Mouse (Mus musculus): ENCODE results near the gene Foxd2. TPM values are rescaled to one million over a fixed set of nuclear protein-coding genes. Genes with fewer than 3 reads are reported as not detected.

The Foxd2 gene
- polyA plus RNA-seq, 1 experiment: not detected

- no peak for TF ChIP-seq EP300 (IDR thresholded peaks at IDR 0.05; ENCODE audit: insufficient read depth, low read depth, low read length)
- no peak for TF ChIP-seq CTCF (IDR thresholded peaks at IDR 0.05; ENCODE audit: low read depth, low read length)
- TF ChIP-seq POLR2A (IDR thresholded peaks at IDR 0.05; ENCODE audit: insufficient read depth, low read length): no peak
- H3K9ac ChIP-seq (ENCODE audit: low read depth, poor library complexity, severe bottlenecking): no peak overlapping the region
- H3K36me3 ChIP-seq (ENCODE audit: control insufficient read depth, insufficient read depth, low read length, poor library complexity, severe bottlenecking): no peaks in the 10 kb centered on the region
- H3K4me3 ChIP-seq (ENCODE audit: low read depth, low read length): no peak overlapping the region
- no peaks in the 10 kb centered on the region for H3K27me3 ChIP-seq (ENCODE audit: control insufficient read depth, insufficient read depth, low read length, poor library complexity, severe bottlenecking)
- H3K4me1 ChIP-seq (ENCODE audit: control insufficient read depth, insufficient read depth, low read length): no peaks in the 10 kb centered on the region
- no peak overlapping the region for H3K27ac ChIP-seq (ENCODE audit: insufficient read depth, low read length)
- no peaks in the 10 kb centered on the region for H3K9me3 ChIP-seq (replicated peaks; ENCODE audit: control insufficient read depth, insufficient read depth, low read length, poor library complexity, severe bottlenecking)
These were observed 37.7 kb upstream of the Foxd2 start for GRCm38 (mm10) chr4:114946416-114946815.

GRCm38 (mm10) chr4:114945021-114945420, 36.3 kb upstream of the Foxd2 start:
- TF ChIP-seq CTCF (IDR thresholded peaks at IDR 0.05; ENCODE audit: low read depth, low read length): no peak
- no peak for TF ChIP-seq EP300 (IDR thresholded peaks at IDR 0.05; ENCODE audit: insufficient read depth, low read depth, low read length)
- TF ChIP-seq POLR2A (IDR thresholded peaks at IDR 0.05; ENCODE audit: insufficient read depth, low read length): no peak
- Histone ChIP-seq H3K9me3 (replicated peaks; ENCODE audit: control insufficient read depth, insufficient read depth, low read length, poor library complexity, severe bottlenecking) (no peaks in the 10 kb centered on the region), H3K27ac (ENCODE audit: insufficient read depth, low read length) (no peak overlapping the region), H3K4me3 (ENCODE audit: low read depth, low read length) (no peak overlapping the region), H3K36me3 (ENCODE audit: control insufficient read depth, insufficient read depth, low read length, poor library complexity, severe bottlenecking) (no peaks in the 10 kb centered on the region), H3K4me1 (ENCODE audit: control insufficient read depth, insufficient read depth, low read length) (no peaks in the 10 kb centered on the region), H3K27me3 (ENCODE audit: control insufficient read depth, insufficient read depth, low read length, poor library complexity, severe bottlenecking) (no peaks in the 10 kb centered on the region), H3K9ac (ENCODE audit: low read depth, poor library complexity, severe bottlenecking) (no peak overlapping the region)

GRCm38 (mm10) chr4:114942583-114942982, 33.9 kb upstream of the Foxd2 start:
- Histone ChIP-seq H3K4me3 (ENCODE audit: low read depth, low read length) (no peak overlapping the region), H3K27me3 (ENCODE audit: control insufficient read depth, insufficient read depth, low read length, poor library complexity, severe bottlenecking) (no peaks in the 10 kb centered on the region), H3K36me3 (ENCODE audit: control insufficient read depth, insufficient read depth, low read length, poor library complexity, severe bottlenecking) (no peaks in the 10 kb centered on the region), H3K9ac (ENCODE audit: low read depth, poor library complexity, severe bottlenecking) (no peak overlapping the region), H3K9me3 (replicated peaks; ENCODE audit: control insufficient read depth, insufficient read depth, low read length, poor library complexity, severe bottlenecking) (no peaks in the 10 kb centered on the region), H3K27ac (ENCODE audit: insufficient read depth, low read length) (no peak overlapping the region), H3K4me1 (ENCODE audit: control insufficient read depth, insufficient read depth, low read length) (no peaks in the 10 kb centered on the region)
- TF ChIP-seq CTCF (IDR thresholded peaks at IDR 0.05; ENCODE audit: low read depth, low read length) (no peak), EP300 (IDR thresholded peaks at IDR 0.05; ENCODE audit: insufficient read depth, low read depth, low read length) (no peak)

GRCm38 (mm10) chr4:114942112-114942511, 33.4 kb upstream of the Foxd2 start:
- Histone ChIP-seq H3K4me1 (ENCODE audit: control insufficient read depth, insufficient read depth, low read length) (no peaks in the 10 kb centered on the region), H3K27ac (ENCODE audit: insufficient read depth, low read length) (no peak overlapping the region), H3K27me3 (ENCODE audit: control insufficient read depth, insufficient read depth, low read length, poor library complexity, severe bottlenecking) (no peaks in the 10 kb centered on the region), H3K9me3 (replicated peaks; ENCODE audit: control insufficient read depth, insufficient read depth, low read length, poor library complexity, severe bottlenecking) (no peaks in the 10 kb centered on the region), H3K36me3 (ENCODE audit: control insufficient read depth, insufficient read depth, low read length, poor library complexity, severe bottlenecking) (no peaks in the 10 kb centered on the region), H3K4me3 (ENCODE audit: low read depth, low read length) (no peak overlapping the region), H3K9ac (ENCODE audit: low read depth, poor library complexity, severe bottlenecking) (no peak overlapping the region)
- TF ChIP-seq EP300 (IDR thresholded peaks at IDR 0.05; ENCODE audit: insufficient read depth, low read depth, low read length) (no peak), CTCF (IDR thresholded peaks at IDR 0.05; ENCODE audit: low read depth, low read length) (no peak), POLR2A (IDR thresholded peaks at IDR 0.05; ENCODE audit: insufficient read depth, low read length) (no peak)

GRCm38 (mm10) chr4:114941311-114941710, 32.6 kb upstream of the Foxd2 start:
- Histone ChIP-seq H3K36me3 (ENCODE audit: control insufficient read depth, insufficient read depth, low read length, poor library complexity, severe bottlenecking) (no peaks in the 10 kb centered on the region), H3K9me3 (replicated peaks; ENCODE audit: control insufficient read depth, insufficient read depth, low read length, poor library complexity, severe bottlenecking) (no peaks in the 10 kb centered on the region), H3K27me3 (ENCODE audit: control insufficient read depth, insufficient read depth, low read length, poor library complexity, severe bottlenecking) (no peaks in the 10 kb centered on the region), H3K4me3 (ENCODE audit: low read depth, low read length) (no peak overlapping the region), H3K9ac (ENCODE audit: low read depth, poor library complexity, severe bottlenecking) (no peak overlapping the region), H3K4me1 (ENCODE audit: control insufficient read depth, insufficient read depth, low read length) (no peaks in the 10 kb centered on the region), H3K27ac (ENCODE audit: insufficient read depth, low read length) (no peak overlapping the region)
- TF ChIP-seq CTCF (IDR thresholded peaks at IDR 0.05; ENCODE audit: low read depth, low read length) (no peak), POLR2A (IDR thresholded peaks at IDR 0.05; ENCODE audit: insufficient read depth, low read length) (no peak), EP300 (IDR thresholded peaks at IDR 0.05; ENCODE audit: insufficient read depth, low read depth, low read length) (no peak)

GRCm38 (mm10) chr4:114938248-114938647, 29.6 kb upstream of the Foxd2 start:
- Histone ChIP-seq H3K36me3 (ENCODE audit: control insufficient read depth, insufficient read depth, low read length, poor library complexity, severe bottlenecking) (no peaks in the 10 kb centered on the region), H3K4me1 (ENCODE audit: control insufficient read depth, insufficient read depth, low read length) (no peaks in the 10 kb centered on the region), H3K4me3 (ENCODE audit: low read depth, low read length) (no peak overlapping the region), H3K9me3 (replicated peaks; ENCODE audit: control insufficient read depth, insufficient read depth, low read length, poor library complexity, severe bottlenecking) (no peaks in the 10 kb centered on the region), H3K9ac (ENCODE audit: low read depth, poor library complexity, severe bottlenecking) (no peak overlapping the region), H3K27me3 (ENCODE audit: control insufficient read depth, insufficient read depth, low read length, poor library complexity, severe bottlenecking) (no peaks in the 10 kb centered on the region), H3K27ac (ENCODE audit: insufficient read depth, low read length) (no peak overlapping the region)
- TF ChIP-seq CTCF (IDR thresholded peaks at IDR 0.05; ENCODE audit: low read depth, low read length) (no peak), EP300 (IDR thresholded peaks at IDR 0.05; ENCODE audit: insufficient read depth, low read depth, low read length) (no peak), POLR2A (IDR thresholded peaks at IDR 0.05; ENCODE audit: insufficient read depth, low read length) (no peak)

Measured in ES-Bruce4 (cell line).